Mouse (Mus musculus): ENCODE measurements around the gene Gab1. TPM values are rescaled to one million over a fixed set of nuclear protein-coding genes. Genes with fewer than 3 reads are reported as not detected.
A peak's percentile ranks its signal among the peaks of the same experiment; 100 is the strongest.

The Gab1 gene
- polyA plus RNA-seq, 1 experiment from 2014 or later = 22.4 TPM

GRCm38 (mm10) chr8:80911400-80911799 lies 31.1 kb upstream of the Gab1 start:
- no peaks in the 10 kb centered on the region for H3K9me3 ChIP-seq (ENCODE audit: control insufficient read depth, low read length)
- no peak overlapping the region for H3K27ac ChIP-seq (replicated peaks; ENCODE audit: low read depth, low read length)
- no peak overlapping the region for H3K4me3 ChIP-seq (ENCODE audit: low read depth, low read length)
- H3K9ac ChIP-seq (ENCODE audit: low read length) = no peak overlapping the region
- ATAC-seq (ENCODE audit: insufficient number of reproducible peaks, low FRiP score, low TSS enrichment, low read depth) (no peak), DNase-seq (ENCODE audit: low spot score) (no peak)
- no peaks in the 10 kb centered on the region for H3K36me3 ChIP-seq (ENCODE audit: control insufficient read depth, insufficient read depth, low read length)
- H3K27me3 ChIP-seq (ENCODE audit: control insufficient read depth, insufficient read depth, low read length) = no peaks in the 10 kb centered on the region
- 81% methylated on average over 5 of the region's 5 CpGs for WGBS
- no peaks in the 10 kb centered on the region for H3K4me1 ChIP-seq (ENCODE audit: control insufficient read depth, insufficient read depth, low read length)
- H3K4me2 ChIP-seq (ENCODE audit: low read depth, severe bottlenecking) = no peak overlapping the region

DNA sequence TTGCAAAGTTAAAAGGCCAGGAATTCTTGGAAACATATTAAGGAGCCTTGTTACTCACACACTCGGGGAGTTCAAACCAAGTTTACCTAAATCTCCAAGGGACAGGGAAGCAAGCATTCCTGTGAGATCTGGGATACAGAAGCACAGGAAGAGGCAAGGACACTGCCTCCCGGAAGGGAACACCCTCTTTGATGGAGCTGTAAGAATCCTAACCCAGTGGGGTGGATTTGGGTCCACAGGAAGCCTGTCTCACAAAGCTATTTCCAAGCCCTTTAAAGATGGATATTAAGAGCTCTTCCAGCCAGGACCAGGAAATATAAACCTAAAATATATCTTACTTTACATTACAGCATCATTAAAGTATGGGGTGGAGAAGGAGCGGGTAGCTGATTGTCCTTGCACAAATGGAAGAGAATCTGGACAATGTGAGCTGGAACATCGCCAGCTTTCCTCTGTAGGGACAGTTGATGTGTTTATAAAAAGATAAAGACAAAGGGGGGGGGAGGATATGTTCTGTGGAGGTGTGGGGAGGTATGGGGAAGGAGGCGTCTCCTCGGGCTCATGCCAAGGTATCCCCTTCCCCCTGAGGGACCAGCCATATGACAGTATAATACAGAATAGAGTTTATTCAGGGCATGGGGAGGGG lies 28.1 kb upstream of the Gab1 start:
- Histone ChIP-seq H3K4me1 (ENCODE audit: control insufficient read depth, insufficient read depth, low read length) (no peaks in the 10 kb centered on the region), H3K4me2 (ENCODE audit: low read depth, severe bottlenecking) (no peak overlapping the region), H3K27me3 (ENCODE audit: control insufficient read depth, insufficient read depth, low read length) (no peaks in the 10 kb centered on the region), H3K4me3 (ENCODE audit: low read depth, low read length) (no peak overlapping the region), H3K9me3 (ENCODE audit: control insufficient read depth, low read length) (no peaks in the 10 kb centered on the region), H3K27ac (replicated peaks; ENCODE audit: low read depth, low read length) (no peak overlapping the region), H3K36me3 (ENCODE audit: control insufficient read depth, insufficient read depth, low read length) (no peaks in the 10 kb centered on the region), H3K9ac (ENCODE audit: low read length) (no peak overlapping the region)
- DNase-seq (ENCODE audit: low spot score) = no peak
- 71% methylated on average over 6 of the region's 6 CpGs for WGBS
- no peak for ATAC-seq (ENCODE audit: insufficient number of reproducible peaks, low FRiP score, low TSS enrichment, low read depth)

GRCm38 (mm10) chr8:80902354-80902753 lies 22.0 kb upstream of the Gab1 start:
- DNase-seq (ENCODE audit: low spot score) = peak; percentile 45
- peaks cover 4% of the 10 kb centered on the region; the same call in 1 of the 2 replicates for H3K4me1 ChIP-seq (ENCODE audit: control insufficient read depth, insufficient read depth, low read length)
- H3K27me3 ChIP-seq (ENCODE audit: control insufficient read depth, insufficient read depth, low read length) = no peaks in the 10 kb centered on the region
- no peak overlapping the region for H3K4me3 ChIP-seq (ENCODE audit: low read depth, low read length)
- no peak overlapping the region for H3K4me2 ChIP-seq (ENCODE audit: low read depth, severe bottlenecking)
- no peaks in the 10 kb centered on the region for H3K9me3 ChIP-seq (ENCODE audit: control insufficient read depth, low read length)
- no peak for ATAC-seq (ENCODE audit: insufficient number of reproducible peaks, low FRiP score, low TSS enrichment, low read depth)
- no peak overlapping the region for H3K9ac ChIP-seq (ENCODE audit: low read length)
- H3K27ac ChIP-seq (replicated peaks; ENCODE audit: low read depth, low read length) = no peak overlapping the region
- H3K36me3 ChIP-seq (ENCODE audit: control insufficient read depth, insufficient read depth, low read length) = no peaks in the 10 kb centered on the region
- WGBS = 45% methylated on average over 9 of the region's 9 CpGs

GRCm38 (mm10) chr8:80899364-80899763 lies 19.0 kb upstream of the Gab1 start:
- Histone ChIP-seq H3K27ac (replicated peaks; ENCODE audit: low read depth, low read length) (no peak overlapping the region), H3K4me3 (ENCODE audit: low read depth, low read length) (no peak overlapping the region), H3K9ac (ENCODE audit: low read length) (no peak overlapping the region), H3K4me1 (ENCODE audit: control insufficient read depth, insufficient read depth, low read length) (peaks cover 16% of the 10 kb centered on the region), H3K9me3 (ENCODE audit: control insufficient read depth, low read length) (no peaks in the 10 kb centered on the region), H3K36me3 (ENCODE audit: control insufficient read depth, insufficient read depth, low read length) (no peaks in the 10 kb centered on the region), H3K4me2 (ENCODE audit: low read depth, severe bottlenecking) (no peak overlapping the region), H3K27me3 (ENCODE audit: control insufficient read depth, insufficient read depth, low read length) (no peaks in the 10 kb centered on the region)
- no peak for ATAC-seq (ENCODE audit: insufficient number of reproducible peaks, low FRiP score, low TSS enrichment, low read depth)
- DNase-seq (ENCODE audit: low spot score) = no peak

GRCm38 (mm10) chr8:80896026-80896425 lies 15.7 kb upstream of the Gab1 start:
- H3K27me3 ChIP-seq (ENCODE audit: control insufficient read depth, insufficient read depth, low read length) = no peaks in the 10 kb centered on the region
- ATAC-seq (ENCODE audit: insufficient number of reproducible peaks, low FRiP score, low TSS enrichment, low read depth) (no peak), DNase-seq (ENCODE audit: low spot score) (no peak)
- H3K4me1 ChIP-seq (ENCODE audit: control insufficient read depth, insufficient read depth, low read length) = peaks cover 16% of the 10 kb centered on the region
- H3K27ac ChIP-seq (replicated peaks; ENCODE audit: low read depth, low read length) = no peak overlapping the region
- 76% methylated on average over 5 of the region's 5 CpGs for WGBS
- H3K4me3 ChIP-seq (ENCODE audit: low read depth, low read length) = no peak overlapping the region
- no peaks in the 10 kb centered on the region for H3K9me3 ChIP-seq (ENCODE audit: control insufficient read depth, low read length)
- no peak overlapping the region for H3K9ac ChIP-seq (ENCODE audit: low read length)
- H3K4me2 ChIP-seq (ENCODE audit: low read depth, severe bottlenecking) = no peak overlapping the region
- H3K36me3 ChIP-seq (ENCODE audit: control insufficient read depth, insufficient read depth, low read length) = no peaks in the 10 kb centered on the region

- Histone ChIP-seq H3K27ac (replicated peaks; ENCODE audit: low read depth, low read length) (no peak overlapping the region), H3K9me3 (ENCODE audit: control insufficient read depth, low read length) (no peaks in the 10 kb centered on the region), H3K4me1 (ENCODE audit: control insufficient read depth, insufficient read depth, low read length) (peaks cover 16% of the 10 kb centered on the region), H3K9ac (ENCODE audit: low read length) (peak overlapping the region; percentile 34), H3K4me2 (ENCODE audit: low read depth, severe bottlenecking) (peak overlapping the region; percentile 16), H3K27me3 (ENCODE audit: control insufficient read depth, insufficient read depth, low read length) (no peaks in the 10 kb centered on the region), H3K4me3 (ENCODE audit: low read depth, low read length) (no peak overlapping the region), H3K36me3 (ENCODE audit: control insufficient read depth, insufficient read depth, low read length) (no peaks in the 10 kb centered on the region)
- DNase-seq (ENCODE audit: low spot score) (peak; percentile 39), ATAC-seq (ENCODE audit: insufficient number of reproducible peaks, low FRiP score, low TSS enrichment, low read depth) (no peak)
- WGBS = 8% methylated on average over 6 of the region's 6 CpGs
Observed at GRCm38 (mm10) chr8:80895397-80895796, 15.1 kb upstream of the Gab1 start.

DNA sequence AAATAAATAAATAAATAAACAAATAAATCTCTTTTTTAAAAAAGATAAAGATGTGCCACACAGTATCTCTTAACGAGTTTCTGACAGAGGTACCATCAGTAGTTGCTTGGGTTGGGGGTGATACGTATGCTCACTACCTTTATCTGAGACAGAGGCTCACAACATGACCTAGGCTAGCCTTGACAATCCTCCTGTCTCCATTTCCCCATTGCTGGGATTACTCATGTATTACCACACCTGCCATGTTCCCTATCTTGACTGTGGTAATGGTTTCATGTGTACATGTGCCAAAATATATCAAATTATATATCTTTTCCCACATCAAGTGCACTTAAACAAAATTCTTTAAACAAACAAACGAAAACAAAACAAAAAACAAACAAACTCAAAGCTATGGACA lies 14.2 kb upstream of the Gab1 start:
- Histone ChIP-seq H3K36me3 (ENCODE audit: control insufficient read depth, insufficient read depth, low read length) (no peaks in the 10 kb centered on the region), H3K4me2 (ENCODE audit: low read depth, severe bottlenecking) (no peak overlapping the region), H3K27me3 (ENCODE audit: control insufficient read depth, insufficient read depth, low read length) (no peaks in the 10 kb centered on the region), H3K4me1 (ENCODE audit: control insufficient read depth, insufficient read depth, low read length) (peaks cover 15% of the 10 kb centered on the region), H3K9ac (ENCODE audit: low read length) (no peak overlapping the region), H3K27ac (replicated peaks; ENCODE audit: low read depth, low read length) (no peak overlapping the region), H3K9me3 (ENCODE audit: control insufficient read depth, low read length) (no peaks in the 10 kb centered on the region), H3K4me3 (ENCODE audit: low read depth, low read length) (no peak overlapping the region)
- no peak for ATAC-seq (ENCODE audit: insufficient number of reproducible peaks, low FRiP score, low TSS enrichment, low read depth)
- no peak for DNase-seq (ENCODE audit: low spot score)
- WGBS = 87% methylated on average over 3 of the region's 3 CpGs

DNA sequence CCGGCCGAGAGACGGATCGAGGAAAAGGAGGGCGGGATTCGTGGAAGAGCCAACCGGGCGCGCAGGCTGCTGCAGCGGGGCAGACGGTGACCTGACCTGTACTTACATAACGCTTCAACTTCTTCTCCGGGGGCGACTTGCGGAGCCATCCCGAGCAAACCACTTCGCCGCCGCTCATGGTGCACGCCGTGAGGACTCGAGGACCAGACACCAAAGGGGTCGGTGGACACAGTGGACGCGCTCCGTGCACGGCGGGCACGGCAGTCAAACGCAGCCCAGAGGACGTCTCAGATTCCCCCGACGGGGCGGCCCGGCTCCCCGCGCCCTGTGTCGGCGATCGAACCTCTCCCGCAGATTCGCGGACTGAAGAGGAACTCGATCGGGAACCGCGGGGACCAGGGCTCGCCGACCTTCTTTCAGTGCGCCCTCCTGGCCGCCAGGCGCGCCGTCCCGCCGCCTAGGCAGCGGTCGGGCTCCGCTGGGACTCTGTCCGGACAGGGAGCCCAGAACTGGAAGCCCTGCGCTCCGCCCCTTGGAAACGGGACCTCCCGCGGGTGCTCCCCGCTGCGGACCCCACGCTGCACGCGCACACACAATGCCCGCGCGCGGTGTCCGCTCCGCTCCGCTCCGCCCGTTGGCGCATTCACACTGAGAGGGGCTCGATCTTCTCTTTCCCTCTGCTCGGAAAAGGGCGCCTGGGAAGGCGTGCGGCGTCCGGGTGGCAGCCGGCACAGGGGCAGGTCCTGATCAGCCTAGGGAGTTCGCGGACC lies 708 bp downstream of the Gab1 start:
- H3K9ac ChIP-seq (ENCODE audit: low read length) = peak overlapping the region; percentile 82
- no peaks in the 10 kb centered on the region for H3K27me3 ChIP-seq (ENCODE audit: control insufficient read depth, insufficient read depth, low read length)
- peaks cover 7% of the 10 kb centered on the region for H3K4me1 ChIP-seq (ENCODE audit: control insufficient read depth, insufficient read depth, low read length)
- H3K36me3 ChIP-seq (ENCODE audit: control insufficient read depth, insufficient read depth, low read length) = no peaks in the 10 kb centered on the region
- peak; percentile 35 for ATAC-seq (ENCODE audit: insufficient number of reproducible peaks, low FRiP score, low TSS enrichment, low read depth)
- H3K9me3 ChIP-seq (ENCODE audit: control insufficient read depth, low read length) = no peaks in the 10 kb centered on the region
- peak overlapping the region; percentile 73 for H3K4me2 ChIP-seq (ENCODE audit: low read depth, severe bottlenecking)
- no peak for DNase-seq (ENCODE audit: low spot score)
- peak overlapping the region; percentile 86 for H3K4me3 ChIP-seq (ENCODE audit: low read depth, low read length)
- H3K27ac ChIP-seq (replicated peaks; ENCODE audit: low read depth, low read length) = peak overlapping the region; percentile 97
- under 1% methylated on average over 88 of the region's 90 CpGs for WGBS
